In genomic region chr9:124422427-124422826, GRCm38 (mm10) we compare ENCODE assay signal across 8 mouse cellular contexts. TPM values are rescaled to one million over a fixed set of nuclear protein-coding genes. Genes with fewer than 3 reads are reported as not detected.
DNase-seq lines count a peak whose midpoint lies in the region; ATAC-seq and TF ChIP-seq lines count a peak whose summit lies in the region.

No protein-coding gene starts in this region.

- ATAC-seq in megakaryocyte, adult 5-6 weeks (ENCODE audit: poor library complexity, severe bottlenecking): no peak
- no peak for ATAC-seq in forebrain, embryonic 14.5 days
- ATAC-seq in intestine, embryonic 15.5 days: peak; percentile 0; the same call in 1 of the 2 replicates
- ATAC-seq in limb, embryonic 15.5 days (ENCODE audit: insufficient number of reproducible peaks, low FRiP score, low TSS enrichment, low read depth): no peak
- ATAC-seq in neural tube, embryonic 13.5 days (ENCODE audit: low read depth): no peak

- H3K4me2 ChIP-seq in forebrain, embryonic 14.5 days (ENCODE audit: low read length): peak overlapping the region; percentile 63
- peak overlapping the region; percentile 75 for H3K4me2 ChIP-seq in intestine, embryonic 15.5 days (replicated peaks)
- peak overlapping the region; percentile 72 for H3K4me2 ChIP-seq in limb, embryonic 15.5 days
- H3K4me2 ChIP-seq in neural tube, embryonic 13.5 days: peak overlapping the region; percentile 65

- H3K27me3 ChIP-seq in megakaryocyte, embryonic 14.5 days (replicated peaks): no peaks in the 10 kb centered on the region
- no peaks in the 10 kb centered on the region for H3K27me3 ChIP-seq in forebrain, embryonic 14.5 days (replicated peaks; ENCODE audit: control insufficient read depth, insufficient read depth, low read length)
- no peaks in the 10 kb centered on the region for H3K27me3 ChIP-seq in intestine, embryonic 15.5 days (replicated peaks)
- no peaks in the 10 kb centered on the region for H3K27me3 ChIP-seq in limb, embryonic 15.5 days
- H3K27me3 ChIP-seq in neural tube, embryonic 13.5 days: peaks cover 1% of the 10 kb centered on the region; the same call in 1 of the 2 replicates

- H3K4me3 ChIP-seq in megakaryocyte, embryonic 14.5 days (replicated peaks): peak overlapping the region; percentile 98
- H3K4me3 ChIP-seq in bone marrow macrophage, adult 2 months (ENCODE audit: insufficient read depth, low read length): peak overlapping the region; percentile 73
- H3K4me3 ChIP-seq in forebrain, embryonic 14.5 days (ENCODE audit: low read depth, low read length): peak overlapping the region; percentile 71
- peak overlapping the region; percentile 67 for H3K4me3 ChIP-seq in intestine, embryonic 15.5 days (replicated peaks)
- H3K4me3 ChIP-seq in limb, embryonic 15.5 days: peak overlapping the region; percentile 66
- H3K4me3 ChIP-seq in neural tube, embryonic 13.5 days: peak overlapping the region; percentile 71

- H3K9ac ChIP-seq in forebrain, embryonic 14.5 days (ENCODE audit: low read length): peak overlapping the region; percentile 35; the same call in 1 of the 2 replicates
- peak overlapping the region; percentile 65 for H3K9ac ChIP-seq in intestine, embryonic 15.5 days
- H3K9ac ChIP-seq in limb, embryonic 15.5 days: no peak overlapping the region
- H3K9ac ChIP-seq in neural tube, embryonic 13.5 days: peak overlapping the region; percentile 85

- peak overlapping the region; percentile 97 for H3K27ac ChIP-seq in bone marrow macrophage, adult 2 months (ENCODE audit: insufficient read depth, low read depth, low read length)
- peak overlapping the region; percentile 96 for H3K27ac ChIP-seq in forebrain, embryonic 14.5 days (ENCODE audit: low read depth, low read length)
- peak overlapping the region; percentile 99 for H3K27ac ChIP-seq in intestine, embryonic 15.5 days
- peak overlapping the region; percentile 99 for H3K27ac ChIP-seq in limb, embryonic 15.5 days
- peak overlapping the region; percentile 99 for H3K27ac ChIP-seq in neural tube, embryonic 13.5 days (replicated peaks)

- H3K36me3 ChIP-seq in megakaryocyte, embryonic 14.5 days (replicated peaks; ENCODE audit: low read length): no peaks in the 10 kb centered on the region
- no peaks in the 10 kb centered on the region for H3K36me3 ChIP-seq in forebrain, embryonic 14.5 days (ENCODE audit: control insufficient read depth, insufficient read depth, low read length)
- no peaks in the 10 kb centered on the region for H3K36me3 ChIP-seq in intestine, embryonic 15.5 days
- no peaks in the 10 kb centered on the region for H3K36me3 ChIP-seq in limb, embryonic 15.5 days
- H3K36me3 ChIP-seq in neural tube, embryonic 13.5 days: no peaks in the 10 kb centered on the region

- no peak for TF ChIP-seq CTCF in bone marrow macrophage, adult 2 months (IDR thresholded peaks at IDR 0.05; ENCODE audit: low read depth, low read length)

- no peaks in the 10 kb centered on the region for H3K9me3 ChIP-seq in megakaryocyte, embryonic 14.5 days
- no peaks in the 10 kb centered on the region for H3K9me3 ChIP-seq in forebrain, embryonic 14.5 days (replicated peaks; ENCODE audit: control insufficient read depth, low read length)
- H3K9me3 ChIP-seq in intestine, embryonic 15.5 days: no peaks in the 10 kb centered on the region
- H3K9me3 ChIP-seq in limb, embryonic 15.5 days: no peaks in the 10 kb centered on the region
- no peaks in the 10 kb centered on the region for H3K9me3 ChIP-seq in neural tube, embryonic 13.5 days

- DNase-seq in forebrain, embryonic 14.5 days (ENCODE audit: low spot score): no peak
- DNase-seq in urinary bladder, postnatal 25 days (ENCODE audit: low spot score): peak; percentile 65

- no peak for TF ChIP-seq POLR2A in bone marrow macrophage, adult 2 months (IDR thresholded peaks at IDR 0.05; ENCODE audit: borderline replicate concordance, low read depth, low read length)

- H3K4me1 ChIP-seq in megakaryocyte, embryonic 14.5 days: no peaks in the 10 kb centered on the region
- no peaks in the 10 kb centered on the region for H3K4me1 ChIP-seq in bone marrow macrophage, adult 2 months (ENCODE audit: control insufficient read depth, insufficient read depth, low read length)
- no peaks in the 10 kb centered on the region for H3K4me1 ChIP-seq in forebrain, embryonic 14.5 days (ENCODE audit: control insufficient read depth, insufficient read depth, low read length)
- H3K4me1 ChIP-seq in intestine, embryonic 15.5 days (replicated peaks): no peaks in the 10 kb centered on the region
- no peaks in the 10 kb centered on the region for H3K4me1 ChIP-seq in limb, embryonic 15.5 days
- H3K4me1 ChIP-seq in neural tube, embryonic 13.5 days (replicated peaks): peaks cover 5% of the 10 kb centered on the region; the same call in 1 of the 2 replicates

- 5% methylated on average over 23 of the region's 25 CpGs for WGBS in forebrain, embryonic 14.5 days
- 3% methylated on average over 23 of the region's 25 CpGs for WGBS in intestine, embryonic 15.5 days
- 4% methylated on average over 24 of the region's 25 CpGs for WGBS in limb, embryonic 15.5 days
- 2% methylated on average over 22 of the region's 25 CpGs for WGBS in neural tube, embryonic 13.5 days

RNA-seq across cellular contexts. Expression of gene Ppp2r3d, which starts 54.3 kb away (rescaled TPM):
- polyA plus RNA-seq in megakaryocyte, embryonic 14.5 days (2012; ENCODE audit: insufficient read depth, low replicate concordance): 218 and 578 TPM in 2 replicates
- 20.2 and 36.8 TPM in 2 replicates for total RNA-seq in megakaryocyte, adult 5-6 weeks (2015)
- 8.7 and 12.7 TPM in 2 replicates for total RNA-seq in megakaryocyte, adult 5-6 weeks (2017)
- polyA plus RNA-seq in bone marrow macrophage, adult 2 months (2012; ENCODE audit: insufficient read depth, insufficient read length, missing spikeins): 84.7 and 110 TPM in 2 replicates
- polyA plus RNA-seq in forebrain, embryonic 14.5 days (2014; fragmentation: Nextera tagmentation; extraction: Ambion mirVana): 109 and 139 TPM in 2 replicates
- polyA plus RNA-seq in intestine, embryonic 15.5 days (2015; fragmentation: Nextera tagmentation; extraction: Ambion mirVana): 135 and 148 TPM in 2 replicates
- 114 and 144 TPM in 2 replicates for polyA plus RNA-seq in limb, embryonic 15.5 days (2015; fragmentation: Nextera tagmentation; extraction: Ambion mirVana)
- polyA plus RNA-seq in neural tube, embryonic 13.5 days (2015; fragmentation: Nextera tagmentation; extraction: Ambion mirVana): 156 and 164 TPM in 2 replicates
